ENCODE assay signal across 8 mouse cellular contexts in the genomic region with DNA sequence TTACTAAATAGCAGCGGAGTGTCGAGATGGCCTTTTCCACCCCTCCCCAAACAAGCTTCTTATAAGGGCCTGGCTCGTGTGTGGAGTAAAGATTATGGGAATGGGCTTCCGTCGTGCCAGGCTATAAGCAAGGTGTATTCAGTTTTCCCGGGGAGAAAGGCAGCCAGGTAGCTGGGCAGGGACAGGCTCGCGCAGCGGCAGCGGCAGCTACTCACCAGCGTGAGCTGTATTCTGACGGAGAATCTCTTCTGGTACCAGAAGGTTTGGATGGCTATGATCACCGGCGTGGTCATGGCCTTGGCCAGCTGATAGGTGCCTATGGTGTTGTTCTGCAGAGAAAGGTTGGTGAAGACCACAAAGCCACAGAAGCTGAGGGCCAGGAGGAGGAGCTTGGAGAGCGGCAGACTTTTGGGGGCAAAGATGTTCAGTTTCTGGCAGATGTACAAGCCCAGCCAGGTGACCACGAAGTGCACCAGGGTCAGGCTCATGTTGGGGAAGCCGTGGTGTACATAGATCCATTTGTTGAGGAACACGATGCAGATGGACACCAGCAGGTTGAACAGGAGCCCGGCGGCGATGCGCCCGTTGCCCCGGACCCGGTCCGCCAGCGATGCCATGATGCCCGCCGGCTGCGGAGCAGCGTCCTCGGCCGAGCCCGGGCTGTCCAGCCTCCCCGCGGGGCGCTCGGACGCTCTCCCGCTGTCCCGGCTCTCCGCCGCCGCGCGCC. TPM values are rescaled to one million over a fixed set of nuclear protein-coding genes. Genes with fewer than 3 reads are reported as not detected.
DNase-seq lines count a peak whose midpoint lies in the region; ATAC-seq and TF ChIP-seq lines count a peak whose summit lies in the region.
"Not testable (repeated sequence)": the region's sequence is repeated elsewhere in the genome, so short reads cannot be mapped to it uniquely, and the experiment has no call there.

No protein-coding gene starts in this region.

- H3K9ac ChIP-seq in CH12.LX (ENCODE audit: insufficient read depth, low read depth), result peak overlapping the region; percentile 41
- H3K9ac ChIP-seq in heart, embryonic 16.5 days (ENCODE audit: low read length), result peak overlapping the region; percentile 60
- H3K9ac ChIP-seq in kidney, embryonic 15.5 days, result peak overlapping the region; percentile 52
- peak overlapping the region; percentile 43; the same call in 1 of the 2 replicates for H3K9ac ChIP-seq in liver, embryonic 16.5 days (ENCODE audit: low read depth, low read length)
- peak overlapping the region; percentile 39 for H3K9ac ChIP-seq in stomach, postnatal 0 days (ENCODE audit: low read length)

- not testable (repeated sequence) for DNase-seq in CH12.LX (ENCODE audit: extremely low read depth)
- DNase-seq in cerebellum, adult 18-20 months, result peak; percentile 31 to 50
- peak; percentile 45 for DNase-seq in stomach, postnatal 0 days (ENCODE audit: low spot score)

- H3K36me3 ChIP-seq in CH12.LX (replicated peaks in 1 of 2; ENCODE audit: control insufficient read depth in 1 of 2, insufficient read depth in 1 of 2, low read length in 1 of 2) (peaks cover 17 to 55% of the 10 kb centered on the region in 2 experiments), myocyte (ENCODE audit: control insufficient read depth, insufficient read depth) (peaks cover 10% of the 10 kb centered on the region)
- peaks cover 29% of the 10 kb centered on the region for H3K36me3 ChIP-seq in erythroblast, embryonic 14.5 days (ENCODE audit: control insufficient read depth)
- peaks cover 14% of the 10 kb centered on the region for H3K36me3 ChIP-seq in heart, embryonic 16.5 days (ENCODE audit: control insufficient read depth, insufficient read depth)
- H3K36me3 ChIP-seq in kidney, embryonic 15.5 days, result peaks cover 22% of the 10 kb centered on the region
- H3K36me3 ChIP-seq in liver, embryonic 16.5 days (ENCODE audit: control insufficient read depth, insufficient read depth), result peaks cover 13% of the 10 kb centered on the region
- not testable (repeated sequence) for H3K36me3 ChIP-seq in stomach, postnatal 0 days (ENCODE audit: control insufficient read depth, insufficient read depth, low read length)

- H3K9me3 ChIP-seq in CH12.LX (replicated peaks; ENCODE audit: low read length), result peaks cover 22% of the 10 kb centered on the region
- not testable (repeated sequence) for H3K9me3 ChIP-seq in erythroblast, embryonic 14.5 days (ENCODE audit: control insufficient read depth, low read length); heart, embryonic 16.5 days (replicated peaks; ENCODE audit: control insufficient read depth, low read length); kidney, embryonic 15.5 days (replicated peaks); liver, embryonic 16.5 days (replicated peaks; ENCODE audit: control insufficient read depth, low read length); stomach, postnatal 0 days (ENCODE audit: control insufficient read depth, low read length)

- not testable (repeated sequence) for H3K27me3 ChIP-seq in CH12.LX (replicated peaks); erythroblast, embryonic 14.5 days (ENCODE audit: control insufficient read depth); heart, embryonic 16.5 days (ENCODE audit: control insufficient read depth, insufficient read depth, low read length); kidney, embryonic 15.5 days; liver, embryonic 16.5 days (ENCODE audit: control insufficient read depth, insufficient read depth, low read depth, low read length); myocyte (ENCODE audit: control insufficient read depth, insufficient read depth, insufficient read length); stomach, postnatal 0 days (ENCODE audit: control insufficient read depth, insufficient read depth, low read length)

- TF ChIP-seq RAD21 in CH12.LX (IDR thresholded peaks at IDR 0.05; ENCODE audit: low read depth, low read length), result not testable (repeated sequence)

- WGBS in heart, embryonic 16.5 days, result 2% methylated on average over 14 of the region's 46 CpGs
- WGBS in kidney, embryonic 15.5 days, result under 1% methylated on average over 14 of the region's 46 CpGs
- WGBS in liver, embryonic 16.5 days (ENCODE audit: insufficient replicate concordance), result under 1% methylated on average over 14 of the region's 46 CpGs
- WGBS in stomach, postnatal 0 days, result under 1% methylated on average over 14 of the region's 46 CpGs

- in situ Hi-C loops in CH12.LX (cut with MboI; ENCODE audit: low pct_ligation_motif_present, low pct_unique_long_range_greater_than_20kb, low sequenced_read_pairs), result not testable (repeated sequence)

- ATAC-seq in heart, embryonic 16.5 days (replicated peaks; ENCODE audit: extremely low read depth, insufficient read depth, low FRiP score), result peak; percentile 24
- ATAC-seq in kidney, embryonic 15.5 days (replicated peaks; ENCODE audit: low FRiP score), result peak; percentile 24
- peak; percentile 10 for ATAC-seq in liver, embryonic 16.5 days (ENCODE audit: low read depth)
- peak; percentile 2; the same call in 1 of the 2 replicates for ATAC-seq in stomach, postnatal 0 days (ENCODE audit: low FRiP score, low TSS enrichment)

- not testable (repeated sequence) for TF ChIP-seq EP300 in CH12.LX (IDR thresholded peaks at IDR 0.05; ENCODE audit: low read length); stomach, postnatal 0 days (optimal IDR thresholded peaks at IDR 0.05)

- H3K4me3 ChIP-seq in CH12.LX (replicated peaks in 1 of 3; ENCODE audit: low read depth in 2 of 3, low read length in 2 of 3, poor library complexity in 1 of 3), result peak overlapping the region; percentile 34 to 61 (median 55)
- peak overlapping the region; percentile 64 for H3K4me3 ChIP-seq in erythroblast, embryonic 14.5 days (replicated peaks)
- H3K4me3 ChIP-seq in heart, embryonic 16.5 days (ENCODE audit: low read length), result peak overlapping the region; percentile 56
- peak overlapping the region; percentile 52 for H3K4me3 ChIP-seq in kidney, embryonic 15.5 days (replicated peaks)
- peak overlapping the region; percentile 56 for H3K4me3 ChIP-seq in liver, embryonic 16.5 days (ENCODE audit: low read depth, low read length)
- H3K4me3 ChIP-seq in myocyte, result peak overlapping the region; percentile 30
- H3K4me3 ChIP-seq in stomach, postnatal 0 days (ENCODE audit: low read depth, low read length), result peak overlapping the region; percentile 43

- not testable (repeated sequence) for H3ac ChIP-seq in myocyte (ENCODE audit: control insufficient read depth, insufficient read length)

- TF ChIP-seq CTCF in CH12.LX (conservative IDR thresholded peaks at IDR 0.05 in 1 of 2, IDR thresholded peaks at IDR 0.05 in 1 of 2; ENCODE audit: low read depth in 2 of 2, low read length in 2 of 2); stomach, postnatal 0 days (IDR thresholded peaks at IDR 0.05; ENCODE audit: low read depth): not testable (repeated sequence)

- H3K27ac ChIP-seq in CH12.LX (ENCODE audit: insufficient read depth, low read depth); heart, embryonic 16.5 days (ENCODE audit: low read length); liver, embryonic 16.5 days (ENCODE audit: low read length); stomach, postnatal 0 days (replicated peaks): not testable (repeated sequence)
- peak overlapping the region; percentile 76; the same call in 1 of the 2 replicates for H3K27ac ChIP-seq in kidney, embryonic 15.5 days

- not testable (repeated sequence) for TF ChIP-seq POLR2A in CH12.LX (IDR thresholded peaks at IDR 0.05; ENCODE audit: low read depth, low read length); myocyte (IDR thresholded peaks at IDR 0.05; ENCODE audit: insufficient read length, low read depth)

- dilution Hi-C loops in CH12.LX (cut with MboI; ENCODE audit: extremely low pct_ligation_motif_present, extremely low pct_unique_long_range_greater_than_20kb, low sequenced_read_pairs), result not testable (repeated sequence)

- H3K4me1 ChIP-seq in CH12.LX (ENCODE audit: control insufficient read depth in 1 of 2, insufficient read depth in 2 of 2), result peaks cover 0 to 14% of the 10 kb centered on the region in 2 experiments; a peak in 2 of 4 replicates
- H3K4me1 ChIP-seq in erythroblast, embryonic 14.5 days (ENCODE audit: control insufficient read depth), result peaks cover 16% of the 10 kb centered on the region
- not testable (repeated sequence) for H3K4me1 ChIP-seq in heart, embryonic 16.5 days (ENCODE audit: control insufficient read depth, insufficient read depth, low read length); kidney, embryonic 15.5 days; liver, embryonic 16.5 days (ENCODE audit: control insufficient read depth, low read depth, low read length); stomach, postnatal 0 days (replicated peaks; ENCODE audit: control insufficient read depth, insufficient read depth)

- H3K79me2 ChIP-seq in CH12.LX (replicated peaks; ENCODE audit: control insufficient read depth, extremely low read depth, insufficient read depth, poor library complexity, severe bottlenecking); myocyte (ENCODE audit: control insufficient read depth, insufficient read depth): not testable (repeated sequence)

- H3K4me2 ChIP-seq in CH12.LX (ENCODE audit: insufficient read depth, low read depth, poor library complexity, severe bottlenecking), result peak overlapping the region; percentile 66
- H3K4me2 ChIP-seq in heart, embryonic 16.5 days (ENCODE audit: low read depth, low read length), result peak overlapping the region; percentile 67
- H3K4me2 ChIP-seq in kidney, embryonic 15.5 days, result peak overlapping the region; percentile 88
- peak overlapping the region; percentile 75 for H3K4me2 ChIP-seq in liver, embryonic 16.5 days (ENCODE audit: low read depth, low read length)
- peak overlapping the region; percentile 81 for H3K4me2 ChIP-seq in myocyte (ENCODE audit: low read depth)
- peak overlapping the region; percentile 55 for H3K4me2 ChIP-seq in stomach, postnatal 0 days (replicated peaks; ENCODE audit: low read depth)

RNA-seq across cellular contexts. Expression of gene Slc35e3, which starts 0.4 kb away (rescaled TPM):
- total RNA-seq in CH12.LX (2012; rRNA removed) (5.0 and 6.4 TPM in 2 replicates), CH12.LX (2014; rRNA removed) (1.4 and 2.2 TPM in 2 replicates)
- polyA plus RNA-seq in CH12.LX (2012; ENCODE audit: insufficient read length, low read depth) (9.7 and 9.8 TPM in 2 replicates), myocyte (2012; fragmentation: generic; extraction: Trizol) (9.2 TPM)
- 0.02 TPM in 1 of 2 replicates, not detected in the other for polyA plus RNA-seq in erythroblast, embryonic 14.5 days (2012)
- polyA plus RNA-seq in heart, embryonic 16.5 days (2015; fragmentation: Nextera tagmentation; extraction: Ambion mirVana), result 6.7 and 7.2 TPM in 2 replicates
- polyA plus RNA-seq in kidney, embryonic 15.5 days (2015; fragmentation: Nextera tagmentation; extraction: Ambion mirVana), result 14.8 and 15.0 TPM in 2 replicates
- 2.3 and 2.5 TPM in 2 replicates for polyA plus RNA-seq in liver, embryonic 16.5 days (2015; fragmentation: Nextera tagmentation; extraction: Ambion mirVana)
- 19.4 and 21.0 TPM in 2 replicates for polyA plus RNA-seq in stomach, postnatal 0 days (2015; fragmentation: Nextera tagmentation; extraction: Ambion mirVana)

RNA-seq across cellular contexts. Expression of gene Mdm2, which starts 35.2 kb away (rescaled TPM):
- total RNA-seq in CH12.LX (2012; rRNA removed) (136 and 166 TPM in 2 replicates), CH12.LX (2014; rRNA removed) (104 and 112 TPM in 2 replicates)
- polyA plus RNA-seq in CH12.LX (2012; ENCODE audit: insufficient read length, low read depth) (74.9 and 79.8 TPM in 2 replicates), myocyte (2012; fragmentation: generic; extraction: Trizol) (23.2 TPM)
- 1.5 and 2.1 TPM in 2 replicates for polyA plus RNA-seq in erythroblast, embryonic 14.5 days (2012)
- polyA plus RNA-seq in heart, embryonic 16.5 days (2015; fragmentation: Nextera tagmentation; extraction: Ambion mirVana), result 42.7 and 55.3 TPM in 2 replicates
- polyA plus RNA-seq in kidney, embryonic 15.5 days (2015; fragmentation: Nextera tagmentation; extraction: Ambion mirVana), result 47.4 and 49.7 TPM in 2 replicates
- 20.3 and 20.7 TPM in 2 replicates for polyA plus RNA-seq in liver, embryonic 16.5 days (2015; fragmentation: Nextera tagmentation; extraction: Ambion mirVana)
- polyA plus RNA-seq in stomach, postnatal 0 days (2015; fragmentation: Nextera tagmentation; extraction: Ambion mirVana), result 14.8 and 17.6 TPM in 2 replicates

RNA-seq across cellular contexts. Expression of gene Nup107, which starts 46.8 kb away (rescaled TPM):
- total RNA-seq in CH12.LX (2012; rRNA removed) (47.7 and 58.1 TPM in 2 replicates), CH12.LX (2014; rRNA removed) (87.7 and 97.0 TPM in 2 replicates)
- polyA plus RNA-seq in CH12.LX (2012; ENCODE audit: insufficient read length, low read depth) (77.7 and 82.0 TPM in 2 replicates), myocyte (2012; fragmentation: generic; extraction: Trizol) (16.8 TPM)
- polyA plus RNA-seq in erythroblast, embryonic 14.5 days (2012), result 0.77 and 1.0 TPM in 2 replicates
- polyA plus RNA-seq in heart, embryonic 16.5 days (2015; fragmentation: Nextera tagmentation; extraction: Ambion mirVana), result 39.0 and 55.1 TPM in 2 replicates
- 65.3 and 69.0 TPM in 2 replicates for polyA plus RNA-seq in kidney, embryonic 15.5 days (2015; fragmentation: Nextera tagmentation; extraction: Ambion mirVana)
- 30.0 and 30.3 TPM in 2 replicates for polyA plus RNA-seq in liver, embryonic 16.5 days (2015; fragmentation: Nextera tagmentation; extraction: Ambion mirVana)
- 14.4 and 16.5 TPM in 2 replicates for polyA plus RNA-seq in stomach, postnatal 0 days (2015; fragmentation: Nextera tagmentation; extraction: Ambion mirVana)
